ENCODE assay signal across 8 mouse cellular contexts in genomic region chrX:60178025-60178743, GRCm38 (mm10). TPM values are rescaled to one million over a fixed set of nuclear protein-coding genes. Genes with fewer than 3 reads are reported as not detected.
DNase-seq lines count a peak whose midpoint lies in the region; ATAC-seq and TF ChIP-seq lines count a peak whose summit lies in the region.

No protein-coding gene starts in this region.

- H3K4me3 ChIP-seq in lung, embryonic 14.5 days (ENCODE audit: low read depth, low read length), result peak overlapping the region; percentile 28
- H3K4me3 ChIP-seq in intestine, embryonic 15.5 days (replicated peaks), result peak overlapping the region; percentile 33
- H3K4me3 ChIP-seq in neural tube, embryonic 14.5 days (ENCODE audit: low read depth, low read length), result peak overlapping the region; percentile 34

- no peaks in the 10 kb centered on the region for H3K9me3 ChIP-seq in lung, embryonic 14.5 days (ENCODE audit: low read depth, low read length)
- H3K9me3 ChIP-seq in intestine, embryonic 15.5 days, result no peaks in the 10 kb centered on the region
- no peaks in the 10 kb centered on the region for H3K9me3 ChIP-seq in neural tube, embryonic 14.5 days (ENCODE audit: control insufficient read depth, low read length)

- no peak overlapping the region for H3K27ac ChIP-seq in lung, embryonic 14.5 days (ENCODE audit: low read depth)
- H3K27ac ChIP-seq in intestine, embryonic 15.5 days, result no peak overlapping the region
- no peak overlapping the region for H3K27ac ChIP-seq in neural tube, embryonic 14.5 days (ENCODE audit: low read depth, low read length)

- H3K4me1 ChIP-seq in lung, embryonic 14.5 days (ENCODE audit: insufficient read depth), result no peaks in the 10 kb centered on the region
- H3K4me1 ChIP-seq in intestine, embryonic 15.5 days (replicated peaks), result no peaks in the 10 kb centered on the region
- no peaks in the 10 kb centered on the region for H3K4me1 ChIP-seq in neural tube, embryonic 14.5 days (ENCODE audit: control insufficient read depth, insufficient read depth, low read length)

- H3K9ac ChIP-seq in lung, embryonic 14.5 days, result no peak overlapping the region
- no peak overlapping the region for H3K9ac ChIP-seq in intestine, embryonic 15.5 days
- H3K9ac ChIP-seq in neural tube, embryonic 14.5 days (replicated peaks; ENCODE audit: low read depth, low read length), result no peak overlapping the region

- no peaks in the 10 kb centered on the region for H3K36me3 ChIP-seq in lung, embryonic 14.5 days (ENCODE audit: insufficient read depth)
- no peaks in the 10 kb centered on the region for H3K36me3 ChIP-seq in intestine, embryonic 15.5 days
- no peaks in the 10 kb centered on the region for H3K36me3 ChIP-seq in neural tube, embryonic 14.5 days (ENCODE audit: control insufficient read depth, insufficient read depth, low read length)

- 10% methylated on average over 18 of the region's 19 CpGs for WGBS in lung, embryonic 14.5 days
- 16% methylated on average over 19 of the region's 19 CpGs for WGBS in intestine, embryonic 15.5 days
- WGBS in neural tube, embryonic 14.5 days, result 13% methylated on average over 19 of the region's 19 CpGs

- H3K27me3 ChIP-seq in lung, embryonic 14.5 days (ENCODE audit: insufficient read depth, low read length), result no peaks in the 10 kb centered on the region
- no peaks in the 10 kb centered on the region; the same call in 1 of the 2 replicates for H3K27me3 ChIP-seq in intestine, embryonic 15.5 days (replicated peaks)
- H3K27me3 ChIP-seq in neural tube, embryonic 14.5 days (ENCODE audit: control insufficient read depth, insufficient read depth, low read length), result no peaks in the 10 kb centered on the region

- ATAC-seq in lung, embryonic 14.5 days (ENCODE audit: insufficient read depth), result peak; percentile 54; the same call in 1 of the 2 replicates
- ATAC-seq in intestine, embryonic 15.5 days, result 0 out of 2 replicates have a peak, but pooled peaks have one; percentile 23
- peak; percentile 69 for ATAC-seq in neural tube, embryonic 14.5 days (ENCODE audit: low read depth)
- no peak for ATAC-seq in activated CD4-positive, CD25-positive, alpha-beta regulatory T cell, adult 4 months

- peak overlapping the region; percentile 61 for H3K4me2 ChIP-seq in lung, embryonic 14.5 days
- peak overlapping the region; percentile 82 for H3K4me2 ChIP-seq in intestine, embryonic 15.5 days (replicated peaks)
- H3K4me2 ChIP-seq in neural tube, embryonic 14.5 days (ENCODE audit: low read depth, low read length), result peak overlapping the region; percentile 74

- TF ChIP-seq CTCF in lung, embryonic 14.5 days (IDR thresholded peaks at IDR 0.05; ENCODE audit: low read depth), result no peak

- DNase-seq in adrenal gland, postnatal 10 days, result peak; percentile 1
- DNase-seq in adrenal gland, adult 2 months, result no peak
- no peak for DNase-seq in lung, embryonic 14.5 days
- no peak for DNase-seq in lung, postnatal 10 days
- no peak for DNase-seq in lung, postnatal 14 days

RNA-seq across cellular contexts. Expression of gene Mcf2, which starts 0.7 kb away (rescaled TPM):
- total RNA-seq in adrenal gland, postnatal 10 days (2021), result under 1 TPM; 0.15 to 0.21 TPM
- not detected for total RNA-seq in adrenal gland, adult 2 months (2021)
- not detected in 2 replicates for polyA plus RNA-seq in adrenal gland, adult 2 months (2012; rRNA removed)
- 0.72 and 0.75 TPM in 2 replicates for polyA plus RNA-seq in lung, embryonic 14.5 days (2014; fragmentation: Nextera tagmentation; extraction: Ambion mirVana)
- polyA plus RNA-seq in intestine, embryonic 15.5 days (2015; fragmentation: Nextera tagmentation; extraction: Ambion mirVana), result 0.14 and 0.46 TPM in 2 replicates
- polyA plus RNA-seq in neural tube, embryonic 14.5 days (2014; fragmentation: Nextera tagmentation; extraction: Ambion mirVana), result 2.7 and 3.6 TPM in 2 replicates
- polyA plus RNA-seq in activated CD4-positive, CD25-positive, alpha-beta regulatory T cell, adult 4 months (2017; shearing (Covaris generic)), result not detected
